Mouse (Mus musculus) central nervous system, embryonic 11.5 days (tissue): ENCODE measurements around the gene Dbndd1. TPM values are rescaled to one million over a fixed set of nuclear protein-coding genes. Genes with fewer than 3 reads are reported as not detected.

Experiments
- polyA plus RNA-seq: library from polyadenylated mRNA; depleted of rRNA; stranded (reverse); fragments of >200 nt; gene quantifications from 2 replicates; pipeline ENCODE4 v1.2.3, GENCODE M21; 2012; rRNA removed

Gene Dbndd1
- polyA plus RNA-seq, result 16.6 and 18.0 TPM in 2 replicates

DNA sequence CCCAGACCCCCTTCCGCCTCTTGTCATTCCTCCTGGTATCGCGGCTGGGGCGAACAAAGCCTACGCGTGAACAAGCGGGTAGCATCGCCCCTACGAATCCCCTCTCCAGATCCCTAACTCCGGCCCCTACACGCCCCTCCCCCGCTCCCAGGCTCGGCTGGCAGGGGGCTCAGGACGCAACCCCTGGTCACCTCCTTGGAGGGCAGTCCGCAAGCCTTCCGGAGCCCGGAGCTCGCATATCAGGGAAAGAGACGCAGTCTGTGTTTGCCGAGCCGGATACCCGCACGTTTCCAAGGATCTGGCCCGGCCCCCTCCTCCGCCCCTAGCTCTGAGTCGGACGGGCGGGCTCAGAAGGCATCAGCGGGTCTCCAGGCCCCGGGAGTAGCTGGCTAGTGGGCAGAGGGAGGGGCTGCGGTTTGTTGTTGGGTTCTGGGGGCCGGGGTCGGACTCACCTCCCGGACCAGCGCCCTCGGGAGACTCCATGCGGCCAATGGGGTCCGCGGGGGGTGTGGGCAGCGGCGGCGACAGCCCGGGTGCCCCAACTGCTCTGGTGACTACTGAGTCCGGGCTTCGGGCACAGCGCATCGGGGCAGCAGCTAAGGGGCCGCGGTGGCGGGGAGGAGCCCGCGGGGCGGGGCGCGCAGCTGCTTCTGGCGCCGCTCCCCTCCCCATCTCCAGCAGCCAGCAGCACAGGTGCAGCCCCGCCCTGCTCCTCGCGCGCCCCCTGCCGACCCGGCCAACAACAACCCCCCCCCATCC lies at the start of gene Dbndd1:
Gene Dbndd1 (minus strand): TSS at position 683 of the 759 bp plus-strand sequence.

DNA sequence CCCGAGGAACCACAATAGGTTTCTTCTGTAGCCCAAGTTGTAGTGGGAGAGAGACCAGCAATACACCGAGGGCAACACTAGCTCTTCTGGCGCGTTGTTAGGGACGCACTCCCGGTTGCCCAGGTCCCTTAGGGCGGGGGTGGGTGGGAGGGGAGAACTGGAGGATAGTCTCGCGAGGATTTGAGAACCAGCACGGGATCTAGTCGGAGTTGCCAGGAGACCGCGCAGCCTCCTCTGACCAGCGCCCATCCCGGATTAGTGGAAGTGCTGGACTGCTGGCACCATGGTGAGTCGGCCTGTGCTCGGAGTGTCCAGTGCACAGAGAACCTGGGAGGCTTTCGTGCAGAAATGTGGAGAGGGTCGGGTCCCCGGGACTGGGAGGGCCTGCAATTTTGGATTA lies 3.4 kb upstream of the Dbndd1 start, which contains the start of gene Gas8:
Gene Gas8 (plus strand): TSS at position 168 of the 400 bp plus-strand sequence.

DNA sequence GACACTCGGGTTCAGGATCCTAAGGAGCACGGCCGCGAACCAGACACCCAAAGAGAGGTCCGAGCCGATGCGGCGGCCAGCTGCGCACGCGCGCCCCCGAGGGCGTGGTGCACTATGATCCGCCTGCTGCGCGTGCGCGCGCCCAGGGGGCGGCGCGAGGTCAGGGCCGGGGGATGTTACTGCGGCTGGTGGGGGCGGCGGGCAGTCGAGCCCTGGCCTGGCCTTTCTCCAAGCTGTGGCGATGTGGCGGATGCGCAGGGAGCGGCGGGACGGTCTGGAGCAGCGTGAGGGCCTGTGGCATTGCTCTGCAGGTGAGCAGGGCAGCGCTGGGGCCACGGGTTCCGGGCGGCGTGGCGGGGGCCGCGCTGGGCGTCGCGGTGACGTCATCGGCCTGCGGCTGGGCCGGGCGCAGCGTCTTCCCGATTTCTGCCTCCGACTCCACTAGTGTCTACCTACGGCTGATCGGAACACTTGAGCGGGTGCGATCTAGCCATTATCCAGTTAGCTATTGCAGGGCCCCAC lies 37.5 kb downstream of the Dbndd1 start, which contains the start of gene Afg3l1:
Gene Afg3l1 (plus strand): TSS at position 167 of the 522 bp plus-strand sequence.

Other genes starting within 250 kb of the Dbndd1 start
- gene Fanca, start 196.9 kb downstream of the Dbndd1 start, polyA plus RNA-seq, result 66.6 and 68.8 TPM in 2 replicates
- gene Spire2, start 182.8 kb downstream of the Dbndd1 start, polyA plus RNA-seq, result 12.7 and 30.7 TPM in 2 replicates
- 143 and 176 TPM in 2 replicates for gene Tcf25, start 141.7 kb downstream of the Dbndd1 start, polyA plus RNA-seq
- gene Mc1r, start 108.4 kb downstream of the Dbndd1 start, polyA plus RNA-seq, result 0.04 and 0.05 TPM in 2 replicates
- gene Tubb3, start 104.0 kb downstream of the Dbndd1 start, polyA plus RNA-seq, result 858 and 1,002 TPM in 2 replicates
- gene Def8, start 91.9 kb downstream of the Dbndd1 start, polyA plus RNA-seq, result 29.3 and 33.4 TPM in 2 replicates
- gene Afg3l1, start 37.6 kb downstream of the Dbndd1 start, polyA plus RNA-seq, result 33.9 and 35.0 TPM in 2 replicates
- 46.6 and 93.4 TPM in 2 replicates for gene Gas8, start 3.4 kb upstream of the Dbndd1 start, polyA plus RNA-seq
- gene Rhou, start 138.5 kb upstream of the Dbndd1 start, polyA plus RNA-seq, result 15.3 and 20.7 TPM in 2 replicates